Mouse (Mus musculus) midbrain, postnatal 0 days (tissue): ENCODE data around the gene Cfdp1. TPM values are rescaled to one million over a fixed set of nuclear protein-coding genes. Genes with fewer than 3 reads are reported as not detected.

ENCODE experiments used
- ATAC-seq: fragments of 200-750 bp; cut with Nextera tagmentation; 2 replicates; pipeline ENCODE4 v1.8.0; 2017; ENCODE audit warnings: moderate number of reproducible peaks, mild to moderate bottlenecking, moderate TSS enrichment, moderate library complexity; ENCODE audit not compliant: low FRiP score
- DNase-seq: peaks from one replicate; pipeline ENCODE4 v3.0.0-alpha.2; 2015; ENCODE audit warnings: low spot score
- H3K27ac ChIP-seq: fragments of 300-500 bp; sonication (generic); 2 replicates; pipeline ENCODE4 v1.5.1; 2014; ENCODE audit warnings: low read depth, mild to moderate bottlenecking, low read length, mixed read lengths
- H3K27me3 ChIP-seq: fragments of 300-500 bp; sonication (generic); 2 replicates; pipeline ENCODE4 v1.6.1; 2014; ENCODE audit warnings: low read length, control low read depth, mixed read lengths; ENCODE audit not compliant: insufficient read depth
- H3K36me3 ChIP-seq: fragments of 300-500 bp; sonication (generic); 2 replicates; pipeline ENCODE4 v1.6.1; 2014; ENCODE audit warnings: low read length, control low read depth, mixed read lengths; ENCODE audit not compliant: insufficient read depth
- H3K4me1 ChIP-seq: fragments of 300-500 bp; sonication (generic); 2 replicates; pipeline ENCODE4 v1.6.1; 2014; ENCODE audit warnings: mild to moderate bottlenecking, control low read depth, antibody characterized with exemption, low read length, mixed read lengths; ENCODE audit not compliant: insufficient read depth
- H3K4me2 ChIP-seq: fragments of 300-500 bp; sonication (generic); 2 replicates; pipeline ENCODE4 v1.6.1; 2014; ENCODE audit warnings: low read depth, mild to moderate bottlenecking, low read length, mixed read lengths; ENCODE audit not compliant: poor library complexity, severe bottlenecking
- H3K4me3 ChIP-seq: fragments of 300-500 bp; sonication (generic); 2 replicates; pipeline ENCODE4 v1.5.1; 2014; ENCODE audit warnings: low read depth, mild to moderate bottlenecking, low read length, moderate library complexity
- H3K9ac ChIP-seq: fragments of 300-500 bp; sonication (generic); replicated peaks from 2 replicates; pipeline ENCODE4 v1.6.1; 2014; ENCODE audit warnings: mild to moderate bottlenecking, low read length, moderate library complexity, mixed read lengths; ENCODE audit not compliant: poor library complexity, severe bottlenecking
- H3K9me3 ChIP-seq: fragments of 300-500 bp; sonication (generic); 2 replicates; pipeline ENCODE4 v1.6.1; 2016; ENCODE audit warnings: low read length, control low read depth
- CTCF ChIP-seq: IDR thresholded peaks from 2 replicates; pipeline ENCODE4 v1.5.1; 2016; ENCODE audit warnings: antibody characterized with exemption, mild to moderate bottlenecking
- WGBS: fragments of 180-500 bp; shearing (Covaris S2); extraction: QIAGEN DNeasy Blood & Tissue Kit; methylation state at CpG from one replicate; pipeline ENCODE4 v1.1.7; 2014; 5-methylcytosine and 5-hydroxymethylcytosine counted together
- polyA plus RNA-seq: library from polyadenylated mRNA; unstranded; fragments of >200 nt; fragmentation: Nextera tagmentation; extraction: Ambion mirVana; gene quantifications from 2 replicates; pipeline ENCODE4 v1.2.1, GENCODE M21; 2015
- total RNA-seq: library from RNA; depleted of rRNA; stranded (reverse); fragments of >200 nt; gene quantifications from 2 replicates; pipeline ENCODE4 v1.2.3, GENCODE M21; 2014

Cfdp1 gene
- total and polyA plus RNA-seq, 2 experiments from 2014 or later = 61.3 to 196 TPM

DNA sequence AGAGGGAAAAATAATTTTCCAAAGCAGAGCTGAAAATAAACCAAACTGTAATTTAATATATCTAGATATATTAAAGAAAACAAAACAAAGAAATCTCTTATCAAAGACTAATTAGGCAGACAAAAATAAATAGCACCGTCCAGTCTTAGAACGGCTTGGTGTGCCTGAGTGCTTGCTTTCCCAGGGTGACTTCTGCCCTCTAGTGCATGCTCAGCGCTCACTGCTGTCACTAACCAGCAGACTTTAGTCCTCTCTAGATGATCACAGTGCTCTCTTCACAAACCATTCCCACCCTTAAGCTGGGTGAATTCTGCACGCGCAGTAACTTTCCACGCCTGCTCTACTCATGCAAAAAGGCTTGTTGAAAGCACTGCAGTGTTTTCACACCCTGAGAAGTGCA is 28.9 kb downstream of the Cfdp1 start:
- Histone ChIP-seq H3K36me3 (peaks cover 24% of the 10 kb centered on the region), H3K4me2 (no peak overlapping the region), H3K27ac (no peak overlapping the region), H3K4me1 (no peaks in the 10 kb centered on the region), H3K4me3 (no peak overlapping the region), H3K9ac (no peak overlapping the region), H3K27me3 (no peaks in the 10 kb centered on the region), H3K9me3 (no peaks in the 10 kb centered on the region)
- WGBS = 63% methylated on average over 6 of the region's 6 CpGs
- TF ChIP-seq CTCF = peak; percentile 68
- ATAC-seq (no peak), DNase-seq (peak; percentile 40)

DNA sequence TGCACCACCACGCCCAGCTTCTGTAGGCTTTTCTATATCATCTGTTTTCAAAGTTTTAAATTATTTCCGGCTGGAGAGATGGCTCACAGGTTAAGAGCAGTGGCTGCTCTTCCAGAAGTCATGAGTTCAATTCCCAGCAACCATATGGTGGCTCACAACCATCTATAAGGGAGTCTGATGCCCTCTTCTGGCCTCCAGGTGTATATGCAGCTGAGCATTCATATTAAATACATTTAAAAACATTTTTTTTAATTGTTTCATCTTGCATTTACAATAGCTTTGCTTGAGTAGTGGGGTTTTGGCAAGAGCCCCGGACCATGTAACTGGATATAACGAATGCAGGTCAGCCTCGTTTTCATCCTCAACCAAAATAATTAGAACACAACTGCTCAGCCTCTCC is 29.8 kb downstream of the Cfdp1 start:
- H3K4me1 ChIP-seq = no peaks in the 10 kb centered on the region
- 98% methylated on average over 5 of the region's 5 CpGs for whole genome bisulfite sequencing
- H3K27ac ChIP-seq = no peak overlapping the region
- DNase-seq (no peak), ATAC-seq (no peak)
- peak; percentile 45 for TF ChIP-seq CTCF
- H3K4me3 ChIP-seq = no peak overlapping the region
- peaks cover 25% of the 10 kb centered on the region for H3K36me3 ChIP-seq
- H3K9ac ChIP-seq = no peak overlapping the region
- no peak overlapping the region for H3K4me2 ChIP-seq
- no peaks in the 10 kb centered on the region for H3K9me3 ChIP-seq
- no peaks in the 10 kb centered on the region for H3K27me3 ChIP-seq

DNA sequence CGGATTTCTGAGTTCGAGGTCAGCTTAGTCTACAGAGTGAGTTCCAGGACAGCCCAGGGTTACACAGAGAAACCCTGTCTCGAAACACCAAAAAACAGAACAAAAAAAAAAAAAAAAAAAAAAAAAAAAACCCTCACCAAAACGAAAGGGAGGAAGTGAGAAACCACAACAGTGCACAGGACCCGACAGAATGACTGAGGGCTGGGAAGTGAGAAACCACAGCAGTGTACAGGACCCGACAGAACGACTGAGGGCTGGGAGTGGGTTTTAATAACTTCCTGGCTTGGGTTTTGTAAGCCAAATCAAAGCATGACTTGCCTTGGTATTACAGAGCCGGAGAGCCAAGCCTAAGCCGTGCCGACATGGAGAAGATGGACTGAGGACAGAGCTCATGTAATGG is 32.9 kb downstream of the Cfdp1 start:
- Histone ChIP-seq H3K27ac (no peak overlapping the region), H3K4me3 (no peak overlapping the region), H3K9ac (no peak overlapping the region), H3K4me2 (no peak overlapping the region), H3K36me3 (peaks cover 18% of the 10 kb centered on the region), H3K4me1 (no peaks in the 10 kb centered on the region), H3K9me3 (no peaks in the 10 kb centered on the region), H3K27me3 (no peaks in the 10 kb centered on the region)
- DNase-seq = no peak
- 91% methylated on average over 10 of the region's 10 CpGs for WGBS
- TF ChIP-seq CTCF = no peak
- ATAC-seq = no peak

DNA sequence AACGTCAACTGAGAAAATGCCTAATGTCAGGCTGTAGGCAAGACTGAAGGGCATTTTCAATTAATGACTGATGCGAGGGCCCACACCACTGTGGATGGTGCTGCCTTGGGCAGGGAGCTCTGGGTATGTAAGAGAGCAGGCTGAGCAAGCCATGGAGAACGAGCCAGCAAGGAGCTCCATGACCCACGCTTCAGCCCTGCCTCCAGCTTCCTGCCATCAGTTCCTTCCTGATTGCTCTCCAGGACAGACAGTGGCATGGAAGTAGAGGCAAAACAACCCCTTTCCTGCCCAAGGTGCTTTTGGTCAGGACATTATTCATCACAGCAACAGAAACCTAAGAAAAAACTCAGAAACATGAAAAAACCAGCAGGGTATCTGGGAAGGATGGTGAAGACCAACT is 33.4 kb downstream of the Cfdp1 start:
- no peak for ATAC-seq
- H3K27me3 ChIP-seq = no peaks in the 10 kb centered on the region
- no peak for TF ChIP-seq CTCF
- H3K9me3 ChIP-seq = no peaks in the 10 kb centered on the region
- peaks cover 18% of the 10 kb centered on the region for H3K36me3 ChIP-seq
- no peak overlapping the region for H3K27ac ChIP-seq
- H3K4me3 ChIP-seq = no peak overlapping the region
- no peak for DNase-seq
- 91% methylated on average over 4 of the region's 4 CpGs for WGBS
- H3K4me1 ChIP-seq = no peaks in the 10 kb centered on the region
- no peak overlapping the region for H3K4me2 ChIP-seq
- H3K9ac ChIP-seq = no peak overlapping the region

DNA sequence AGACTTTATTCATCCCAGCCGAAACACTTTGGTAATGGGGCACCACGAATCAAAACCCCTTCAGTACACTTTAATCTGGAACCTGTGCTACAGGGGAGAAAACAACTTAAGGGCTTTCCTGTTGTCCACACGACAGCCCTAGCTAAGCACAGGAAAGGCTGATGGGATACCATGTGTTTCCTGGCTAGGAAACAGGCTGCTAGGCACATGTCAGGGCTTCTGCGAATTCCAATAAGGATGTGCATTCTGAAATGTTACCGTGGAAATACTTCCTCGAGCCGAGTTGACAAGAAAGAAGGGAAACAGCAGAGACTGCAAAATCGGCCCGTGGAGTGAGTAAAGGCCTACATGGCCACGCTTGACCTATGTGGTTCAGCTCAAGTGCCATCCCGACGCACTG is 34.1 kb downstream of the Cfdp1 start:
- H3K4me3 ChIP-seq = no peak overlapping the region
- 71% methylated on average over 12 of the region's 12 CpGs for WGBS

DNA sequence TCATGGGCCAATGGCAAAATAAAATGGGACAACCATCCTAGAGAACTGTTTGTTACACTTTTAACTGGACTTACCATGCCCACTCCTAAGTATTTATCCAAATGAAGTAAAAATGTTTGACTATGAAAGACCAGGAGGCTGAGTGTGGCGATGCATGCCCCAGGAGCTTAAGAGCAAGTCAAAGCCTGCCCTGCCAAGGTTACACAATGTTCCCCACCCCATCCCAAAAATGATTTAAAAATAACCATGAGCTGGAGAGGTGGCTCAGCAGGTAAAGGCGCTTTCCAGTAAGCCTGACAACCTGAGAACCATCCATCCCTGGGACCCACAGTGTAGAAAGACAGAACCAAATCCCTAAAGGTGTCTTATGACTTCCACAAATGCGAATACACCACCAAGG is 35.5 kb downstream of the Cfdp1 start:
- H3K4me3 ChIP-seq = no peak overlapping the region
- WGBS = 96% methylated on average over 3 of the region's 3 CpGs
- H3K9me3 ChIP-seq = no peaks in the 10 kb centered on the region
- H3K36me3 ChIP-seq = peaks cover 16% of the 10 kb centered on the region
- DNase-seq (no peak), ATAC-seq (no peak)
- H3K27ac ChIP-seq = no peak overlapping the region
- no peak overlapping the region for H3K9ac ChIP-seq
- H3K4me1 ChIP-seq = no peaks in the 10 kb centered on the region
- TF ChIP-seq CTCF = no peak
- no peak overlapping the region for H3K4me2 ChIP-seq
- no peaks in the 10 kb centered on the region for H3K27me3 ChIP-seq

More for the DNA sequence above, 34.1 kb downstream of the Cfdp1 start:
- Histone ChIP-seq H3K27me3 (no peaks in the 10 kb centered on the region), H3K9ac (no peak overlapping the region), H3K27ac (no peak overlapping the region), H3K9me3 (no peaks in the 10 kb centered on the region), H3K4me2 (no peak overlapping the region), H3K36me3 (peaks cover 16% of the 10 kb centered on the region), H3K4me1 (no peaks in the 10 kb centered on the region)
- DNase-seq = no peak
- no peak for TF ChIP-seq CTCF
- ATAC-seq = no peak
